Comparison of ENCODE assay signal across 11 mouse cellular contexts in the genomic region with DNA sequence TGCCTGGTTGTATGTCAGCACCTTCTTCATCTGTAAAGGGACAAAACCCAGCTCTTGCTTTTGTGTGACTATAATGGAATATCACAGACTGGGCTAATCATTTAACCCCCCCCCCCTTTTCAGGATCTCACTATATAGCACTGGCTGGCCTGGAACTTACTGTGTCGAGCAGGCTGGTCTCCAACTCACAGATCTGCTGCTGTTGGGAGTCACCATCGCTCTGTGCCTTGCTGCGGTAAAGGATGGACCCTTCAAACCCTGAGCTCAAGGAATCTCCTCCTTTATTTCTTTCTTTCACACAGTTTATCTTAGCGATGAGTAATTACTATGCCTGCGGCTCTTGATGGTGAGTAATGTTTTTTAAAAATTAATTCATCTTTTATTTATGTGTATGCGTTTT. TPM values are rescaled to one million over a fixed set of nuclear protein-coding genes. Genes with fewer than 3 reads are reported as not detected.
DNase-seq lines count a peak whose midpoint lies in the region; ATAC-seq and TF ChIP-seq lines count a peak whose summit lies in the region.
"Had no signal": no experiment of that assay in that cellular context is flagged by ENCODE, and none has a peak within 500 bp of the region (broad histone marks: within the 10 kb centered on the region; RNA-seq: fewer than 3 reads in every experiment).

TSS of gene Vwf (plus strand) at position 301 of the 400 bp plus-strand sequence.

- no peak for DNase-seq in heart, adult 2 months
- DNase-seq in heart, adult 9 months (ENCODE audit: low spot score in 2 of 2), result no peak
- DNase-seq in spleen, adult 2 months (ENCODE audit: low read depth in 1 of 2, low spot score in 2 of 2), result no peak
- DNase-seq in spleen, postnatal 4 days (ENCODE audit: low spot score in 2 of 2), result no peak
- DNase-seq in hindbrain, embryonic 14.5 days (ENCODE audit: low spot score), result no peak
- no peak for DNase-seq in midbrain, postnatal 0 days (ENCODE audit: low spot score)
- DNase-seq in urinary bladder, postnatal 4 days (ENCODE audit: low spot score in 2 of 2), result no peak
- no peak for DNase-seq in embryo, embryonic 10.5 days (ENCODE audit: low spot score)
- DNase-seq: thymus, adult 18-20 months had no signal

- no peaks in the 10 kb centered on the region for H3K27me3 ChIP-seq in heart, adult 2 months (ENCODE audit: control insufficient read depth, insufficient read depth, low read length)
- no peaks in the 10 kb centered on the region for H3K27me3 ChIP-seq in spleen, adult 2 months (ENCODE audit: control insufficient read depth, insufficient read depth, low read length)
- no peaks in the 10 kb centered on the region for H3K27me3 ChIP-seq in hindbrain, embryonic 14.5 days (ENCODE audit: control insufficient read depth, insufficient read depth, low read length)
- no peaks in the 10 kb centered on the region for H3K27me3 ChIP-seq in midbrain, postnatal 0 days (ENCODE audit: insufficient read depth, low read length)

- H3K9ac ChIP-seq in heart, adult 2 months (ENCODE audit: low read depth, low read length), result no peak within 1 kb of the TSS
- no peak within 1 kb of the TSS for H3K9ac ChIP-seq in hindbrain, embryonic 14.5 days
- H3K9ac ChIP-seq in midbrain, postnatal 0 days (replicated peaks; ENCODE audit: low read length, poor library complexity, severe bottlenecking), result no peak within 1 kb of the TSS
- H3K9ac ChIP-seq: neural tube, embryonic 13.5 days had no signal

- H3K9me3 ChIP-seq in hindbrain, embryonic 14.5 days (ENCODE audit: control insufficient read depth, low read length), result no peaks in the 10 kb centered on the region
- H3K9me3 ChIP-seq in midbrain, postnatal 0 days (ENCODE audit: low read length), result no peaks in the 10 kb centered on the region
- H3K9me3 ChIP-seq: neural tube, embryonic 13.5 days had no signal

- no peak for ATAC-seq in hindbrain, embryonic 14.5 days (ENCODE audit: low FRiP score)
- no peak for ATAC-seq in midbrain, postnatal 0 days (ENCODE audit: low FRiP score)

- TF ChIP-seq CTCF in heart, adult 2 months (IDR thresholded peaks at IDR 0.05), result no peak
- TF ChIP-seq CTCF in spleen, adult 2 months (IDR thresholded peaks at IDR 0.05; ENCODE audit: extremely low read depth, insufficient read depth, insufficient read length, insufficient replicate concordance), result no peak
- no peak for TF ChIP-seq CTCF in midbrain, postnatal 0 days (IDR thresholded peaks at IDR 0.05)

- no peak within 1 kb of the TSS for H3K27ac ChIP-seq in heart, adult 2 months
- no peak within 1 kb of the TSS for H3K27ac ChIP-seq in spleen, adult 2 months (ENCODE audit: insufficient read depth, low read length)
- H3K27ac ChIP-seq in hindbrain, embryonic 14.5 days, result no peak within 1 kb of the TSS
- no peak within 1 kb of the TSS for H3K27ac ChIP-seq in midbrain, postnatal 0 days (ENCODE audit: low read depth, low read length)
- H3K27ac ChIP-seq: neural tube, embryonic 13.5 days had no signal

- no peaks in the 10 kb centered on the region for H3K79me2 ChIP-seq in heart, adult 2 months (replicated peaks; ENCODE audit: control insufficient read depth, insufficient read depth, low read length)

- intact Hi-C loops in heart, adult 2 months (cut with DNase I), result no loop called here

- TF ChIP-seq POLR2A in heart, adult 2 months (IDR thresholded peaks at IDR 0.05; ENCODE audit: insufficient read depth, low read depth, low read length), result no peak
- no peak for TF ChIP-seq POLR2A in spleen, adult 2 months (IDR thresholded peaks at IDR 0.05; ENCODE audit: low read depth, low read length)

- TF ChIP-seq EP300 in heart, adult 2 months (IDR thresholded peaks at IDR 0.05; ENCODE audit: insufficient read depth, low read depth, low read length), result no peak

- H3K4me1 ChIP-seq in heart, adult 2 months (ENCODE audit: control insufficient read depth, insufficient read depth, low read length), result peaks cover 4% of the 10 kb centered on the region
- H3K4me1 ChIP-seq in spleen, adult 2 months (ENCODE audit: control insufficient read depth, insufficient read depth, insufficient read length), result peaks cover 3% of the 10 kb centered on the region; the same call in 1 of the 2 replicates
- H3K4me1 ChIP-seq in hindbrain, embryonic 14.5 days (replicated peaks; ENCODE audit: control insufficient read depth, insufficient read depth, low read length), result no peaks in the 10 kb centered on the region
- no peaks in the 10 kb centered on the region for H3K4me1 ChIP-seq in midbrain, postnatal 0 days (ENCODE audit: insufficient read depth, low read length)
- H3K4me1 ChIP-seq: neural tube, embryonic 13.5 days had no signal

- WGBS in heart, adult 2 months, result 93% methylated on average over 6 of the region's 6 CpGs
- 93% methylated on average over 6 of the region's 6 CpGs for WGBS in spleen, adult 2 months
- WGBS in hindbrain, embryonic 14.5 days, result 93% methylated on average over 6 of the region's 6 CpGs
- WGBS in midbrain, postnatal 0 days, result 93% methylated on average over 6 of the region's 6 CpGs

- no peak within 1 kb of the TSS for H3K4me2 ChIP-seq in hindbrain, embryonic 14.5 days (replicated peaks)
- no peak within 1 kb of the TSS for H3K4me2 ChIP-seq in midbrain, postnatal 0 days (ENCODE audit: low read depth, low read length, poor library complexity, severe bottlenecking)
- H3K4me2 ChIP-seq: neural tube, embryonic 13.5 days had no signal

- no peaks in the 10 kb centered on the region for H3K36me3 ChIP-seq in heart, adult 2 months (ENCODE audit: control insufficient read depth, insufficient read depth, low read length)
- no peaks in the 10 kb centered on the region for H3K36me3 ChIP-seq in spleen, adult 2 months (ENCODE audit: control insufficient read depth, insufficient read depth, low read length)
- no peaks in the 10 kb centered on the region for H3K36me3 ChIP-seq in hindbrain, embryonic 14.5 days (replicated peaks; ENCODE audit: control insufficient read depth, insufficient read depth)
- no peaks in the 10 kb centered on the region for H3K36me3 ChIP-seq in midbrain, postnatal 0 days (ENCODE audit: insufficient read depth, low read length)
- H3K36me3 ChIP-seq: neural tube, embryonic 13.5 days had no signal

- no peak within 1 kb of the TSS for H3K4me3 ChIP-seq in heart, adult 2 months
- H3K4me3 ChIP-seq in spleen, adult 2 months (ENCODE audit: extremely low read depth, insufficient read depth, insufficient read length), result no peak within 1 kb of the TSS
- no peak within 1 kb of the TSS for H3K4me3 ChIP-seq in hindbrain, embryonic 14.5 days (replicated peaks; ENCODE audit: low read length)
- H3K4me3 ChIP-seq in midbrain, postnatal 0 days (ENCODE audit: low read depth, low read length), result no peak within 1 kb of the TSS
- H3K4me3 ChIP-seq: neural tube, embryonic 13.5 days had no signal

RNA-seq across cellular contexts. Expression of gene Vwf, which starts in this region (rescaled TPM):
- 10 to 100 TPM; 95.9 to 99.8 TPM for total RNA-seq in heart, adult 2 months (2021)
- polyA plus RNA-seq in heart, adult 2 months (2012; rRNA removed), result 95.8 and 116 TPM in 2 replicates
- 42.9 TPM in 2 replicates for polyA plus RNA-seq in spleen, adult 2 months (2012; rRNA removed)
- polyA plus RNA-seq in hindbrain, embryonic 14.5 days (2014; fragmentation: Nextera tagmentation; extraction: Ambion mirVana), result 13.1 and 14.2 TPM in 2 replicates
- 36.2 and 36.7 TPM in 2 replicates for total RNA-seq in midbrain, postnatal 0 days (2014; rRNA removed)
- 15.8 and 16.6 TPM in 2 replicates for polyA plus RNA-seq in midbrain, postnatal 0 days (2015; fragmentation: Nextera tagmentation; extraction: Ambion mirVana)
- total RNA-seq: CH12.LX had no signal
